Mouse (Mus musculus) ES-CJ7 (cell line): ENCODE measurements around the gene Sgms2.

ENCODE experiments used
- DNase-seq: peaks from one replicate; pipeline ENCODE4 v3.0.0; 2011; ENCODE audit warnings: low read depth, low spot score

Gene Sgms2

GRCm38 (mm10) chr3:131491361-131491925 lies at the start of gene Sgms2:
Gene Sgms2 (minus strand): TSS chr3:131491411.
- DNase-seq = no peak

- no peak for DNase-seq
These were observed 34.0 kb upstream of the Sgms2 start for GRCm38 (mm10) chr3:131525229-131525628.

GRCm38 (mm10) chr3:131524779-131525178 lies 33.6 kb upstream of the Sgms2 start:
- peak; percentile 25 for DNase-seq

GRCm38 (mm10) chr3:131524210-131524609 lies 33.0 kb upstream of the Sgms2 start:
- DNase-seq = no peak

GRCm38 (mm10) chr3:131523749-131524148 lies 32.5 kb upstream of the Sgms2 start:
- DNase-seq = no peak

- DNase-seq = no peak
These were observed 31.0 kb upstream of the Sgms2 start for GRCm38 (mm10) chr3:131522243-131522642.

- DNase-seq = peak; percentile 83
These were observed 30.0 kb upstream of the Sgms2 start for GRCm38 (mm10) chr3:131521206-131521605.

- no peak for DNase-seq
These were observed 26.5 kb upstream of the Sgms2 start for GRCm38 (mm10) chr3:131517756-131518155.

- no peak for DNase-seq
These were observed 25.3 kb upstream of the Sgms2 start for GRCm38 (mm10) chr3:131516332-131516999.

- no peak for DNase-seq
These were observed 20.4 kb upstream of the Sgms2 start for GRCm38 (mm10) chr3:131511616-131512015.

- no peak for DNase-seq
These were observed 16.8 kb upstream of the Sgms2 start for GRCm38 (mm10) chr3:131508024-131508423.

- no peak for DNase-seq
These were observed 13.5 kb upstream of the Sgms2 start for GRCm38 (mm10) chr3:131504595-131505223.

- DNase-seq = no peak
These were observed 10.6 kb upstream of the Sgms2 start for GRCm38 (mm10) chr3:131501677-131502370.

- DNase-seq = no peak
These were observed 8.4 kb upstream of the Sgms2 start for GRCm38 (mm10) chr3:131499651-131500050.

- no peak for DNase-seq
These were observed 5.4 kb upstream of the Sgms2 start for GRCm38 (mm10) chr3:131496506-131497122.

GRCm38 (mm10) chr3:131495076-131495475 lies 3.9 kb upstream of the Sgms2 start:
- DNase-seq = no peak

- DNase-seq = no peak
These were observed 2.0 kb upstream of the Sgms2 start for GRCm38 (mm10) chr3:131493194-131493593.

- no peak for DNase-seq
These were observed 769 bp upstream of the Sgms2 start for GRCm38 (mm10) chr3:131491980-131492379.

- peak; percentile 61 for DNase-seq
These were observed 885 bp downstream of the Sgms2 start for GRCm38 (mm10) chr3:131490143-131490908.

- peak; percentile 30 for DNase-seq
These were observed 1.5 kb downstream of the Sgms2 start for GRCm38 (mm10) chr3:131489657-131490142.

GRCm38 (mm10) chr3:131488969-131489368 lies 2.2 kb downstream of the Sgms2 start:
- no peak for DNase-seq
